Mouse (Mus musculus): Measurements from ENCODE around the gene Ei24. TPM values are rescaled to one million over a fixed set of nuclear protein-coding genes. Genes with fewer than 3 reads are reported as not detected.

The Ei24 gene
- 27.8 TPM for total RNA-seq (2023)

DNA sequence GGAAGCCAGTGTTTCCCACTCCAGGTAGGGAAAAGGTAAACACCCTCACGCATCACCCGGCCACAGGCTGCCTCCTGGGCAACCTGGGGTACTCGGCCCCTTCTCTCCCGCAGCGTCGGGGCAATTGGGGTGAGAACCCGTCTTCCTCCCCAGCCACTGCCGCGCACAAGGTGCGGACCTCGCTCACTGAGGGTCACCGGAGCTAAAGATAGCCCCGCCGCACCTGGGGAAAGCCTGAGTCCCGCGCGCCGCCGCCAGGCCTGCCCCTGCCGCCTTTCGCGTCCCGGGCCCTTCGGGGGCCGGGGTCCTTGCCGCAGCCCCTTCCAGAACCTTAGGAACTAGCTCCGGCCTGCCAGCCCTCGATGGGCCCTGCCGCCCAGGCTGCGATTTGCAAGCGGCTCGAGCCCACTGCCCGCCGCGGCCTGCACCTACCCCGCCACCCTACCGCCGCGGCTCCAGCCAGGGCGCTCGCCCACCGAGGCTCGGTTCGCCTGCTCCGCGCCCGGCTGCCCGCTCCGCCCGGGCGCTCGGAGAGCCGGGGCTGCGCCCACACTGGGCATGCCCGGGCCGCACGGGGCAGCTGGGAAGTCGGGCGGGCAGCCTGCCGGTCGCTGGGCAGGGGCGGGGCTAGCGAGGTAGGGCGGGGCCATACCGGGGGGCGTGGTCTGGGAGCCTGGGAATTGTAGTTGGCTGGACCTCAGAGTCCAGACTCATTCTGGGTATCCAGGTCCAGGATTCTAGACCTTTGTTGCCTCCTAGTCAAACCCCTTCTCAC lies at the start of gene Ei24:
Gene Ei24, minus strand, starts transcription at position 613 of the 775 bp plus-strand sequence.

DNA sequence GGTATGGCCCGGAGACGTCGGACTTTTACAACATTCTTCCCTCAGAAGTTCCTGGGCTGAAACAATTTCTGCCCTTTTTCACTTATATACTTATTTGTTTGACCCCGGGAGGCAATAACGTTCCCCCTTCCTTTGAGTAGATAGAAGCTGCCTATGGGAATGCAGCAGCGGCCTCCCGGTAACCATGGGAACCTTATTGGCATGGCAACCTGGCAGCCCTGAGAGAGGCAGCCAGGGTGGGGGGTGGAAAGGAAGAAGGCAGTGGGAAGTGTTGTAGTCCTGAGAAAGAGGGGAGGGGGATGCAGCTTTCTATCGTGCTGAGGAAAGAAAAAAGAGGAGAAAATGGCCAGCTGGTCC lies 24.4 kb upstream of the Ei24 start, which contains the start of gene Fez1:
Gene Fez1, plus strand, starts transcription at position 221 of the 357 bp plus-strand sequence.

DNA sequence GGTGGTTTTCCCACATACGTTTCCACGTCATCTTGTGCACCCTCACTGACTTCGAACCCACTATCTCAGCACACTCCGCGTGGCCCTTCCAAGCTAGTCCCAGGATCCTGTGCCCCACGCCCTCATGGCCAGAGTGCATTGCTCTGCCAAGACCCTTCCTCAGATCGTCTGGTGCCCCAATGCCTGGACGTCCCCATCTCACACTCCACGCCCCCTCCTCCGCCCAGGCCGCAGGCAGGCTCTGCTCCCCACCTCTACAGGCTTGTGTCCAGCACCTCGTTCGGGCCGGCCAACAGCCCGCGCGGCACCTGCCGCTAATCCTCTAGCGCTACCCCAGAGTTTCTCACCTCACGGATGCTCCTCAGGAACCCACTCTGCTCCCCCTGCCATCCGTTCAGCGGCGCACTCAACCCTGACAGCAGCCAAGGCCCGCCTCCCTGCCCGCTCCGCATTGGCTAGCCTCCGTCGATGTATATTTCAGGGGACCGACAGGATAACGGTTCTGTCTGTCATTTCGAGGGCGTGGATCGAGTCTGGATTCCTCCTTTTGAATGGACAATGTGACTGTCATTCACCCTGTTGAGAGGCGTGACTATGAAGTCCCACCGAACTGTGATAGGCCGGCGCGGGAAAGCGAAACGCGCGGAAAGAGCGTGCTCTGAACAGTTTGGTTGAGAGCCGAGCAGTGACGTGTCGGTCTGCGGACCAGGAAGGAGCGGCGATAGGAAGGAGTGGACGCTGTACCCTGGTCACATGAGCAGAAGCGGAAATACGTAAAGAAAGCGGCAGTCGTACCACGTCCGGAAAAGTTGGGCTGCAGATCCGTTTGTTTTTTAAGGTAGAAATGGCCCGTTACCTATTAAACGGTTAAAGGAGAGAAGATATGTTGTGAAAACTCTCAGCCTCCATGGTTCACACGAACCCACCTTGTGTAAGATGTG lies 29.7 kb downstream of the Ei24 start, which contains the start of gene Stt3a:
Gene Stt3a, minus strand, starts transcription at position 477 of the 941 bp plus-strand sequence.

Other genes starting within 250 kb of the Ei24 start
- gene Gm17689, start 214.8 kb downstream of the Ei24 start, total RNA-seq (2023), result not detected
- not detected for gene A630095E13Rik, start 154.0 kb downstream of the Ei24 start, total RNA-seq (2023)
- not detected for gene Acrv1, start 104.2 kb downstream of the Ei24 start, total RNA-seq (2023)
- 7.8 TPM for gene Chek1, start 70.3 kb downstream of the Ei24 start, total RNA-seq (2023)
- 162 TPM for gene Stt3a, start 29.7 kb downstream of the Ei24 start, total RNA-seq (2023)
- not detected for gene Fez1, start 24.5 kb upstream of the Ei24 start, total RNA-seq (2023)

Measured in CD4-positive naive resting alpha-beta T cell, adult 76 days (primary cell).